Mouse (Mus musculus) macrophage (primary cell): Measurements from ENCODE around the gene 2300009A05Rik. TPM values are rescaled to one million over a fixed set of nuclear protein-coding genes. Genes with fewer than 3 reads are reported as not detected.

ENCODE experiments used
- H3K27ac ChIP-seq: fragments of 350-480 bp; formaldehyde crosslinking; 2 replicates; pipeline ENCODE4 v1.9.0; 2021
- H3K36me3 ChIP-seq: fragments of 350-480 bp; formaldehyde crosslinking; 2 replicates; pipeline ENCODE4 v1.9.0; 2021; ENCODE audit errors: inconsistent target
- H3K4me3 ChIP-seq: fragments of 350-480 bp; formaldehyde crosslinking; 2 replicates; pipeline ENCODE4 v1.9.0; 2021; ENCODE audit errors: inconsistent target
- H3K79me2 ChIP-seq: fragments of 350-480 bp; formaldehyde crosslinking; 2 replicates; pipeline ENCODE4 v1.9.0; 2021; ENCODE audit errors: inconsistent target
- WGBS: methylation state at CpG from one replicate; pipeline ENCODE4 v1.1.7; 2026; ENCODE audit warnings: inconsistent platforms; ENCODE audit not compliant: missing documents; 5-methylcytosine and 5-hydroxymethylcytosine counted together
- polyA plus RNA-seq: library from polyadenylated mRNA; stranded (reverse); fragments of 250-400 nt; gene quantifications from 3 replicates; pipeline ENCODE4 v1.2.4, GENCODE M21; 2018; ENCODE audit warnings: inconsistent platforms

Gene 2300009A05Rik
- polyA plus RNA-seq, 1 experiment from 2014 or later, result 14.8 TPM

DNA sequence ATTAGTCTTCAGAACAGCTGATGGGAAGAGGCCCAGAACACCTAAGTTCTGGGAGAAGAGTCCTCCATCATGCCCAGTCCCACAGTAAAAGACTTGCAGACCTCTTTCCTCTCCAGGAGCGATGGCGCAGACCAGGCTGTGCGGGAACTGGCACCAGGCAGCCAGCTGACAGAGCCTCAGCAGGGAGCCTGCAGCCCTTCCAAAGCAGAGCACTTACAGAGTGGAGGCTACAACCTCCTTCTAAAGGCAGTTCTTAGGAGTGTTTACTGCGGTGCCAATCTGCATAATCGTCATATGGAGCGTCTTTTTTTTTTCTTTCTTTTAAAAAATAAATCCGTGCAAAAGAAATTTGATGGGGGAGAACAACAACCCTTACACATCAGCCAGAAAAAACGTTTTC lies 26.5 kb downstream of the 2300009A05Rik start:
- Histone ChIP-seq H3K79me2 (peaks cover 58% of the 10 kb centered on the region; the same call in 1 of the 2 replicates), H3K36me3 (peaks cover 31% of the 10 kb centered on the region; the same call in 1 of the 2 replicates), H3K4me3 (no peak overlapping the region), H3K27ac (no peak overlapping the region)
- WGBS, result 92% methylated on average over 8 of the region's 8 CpGs

DNA sequence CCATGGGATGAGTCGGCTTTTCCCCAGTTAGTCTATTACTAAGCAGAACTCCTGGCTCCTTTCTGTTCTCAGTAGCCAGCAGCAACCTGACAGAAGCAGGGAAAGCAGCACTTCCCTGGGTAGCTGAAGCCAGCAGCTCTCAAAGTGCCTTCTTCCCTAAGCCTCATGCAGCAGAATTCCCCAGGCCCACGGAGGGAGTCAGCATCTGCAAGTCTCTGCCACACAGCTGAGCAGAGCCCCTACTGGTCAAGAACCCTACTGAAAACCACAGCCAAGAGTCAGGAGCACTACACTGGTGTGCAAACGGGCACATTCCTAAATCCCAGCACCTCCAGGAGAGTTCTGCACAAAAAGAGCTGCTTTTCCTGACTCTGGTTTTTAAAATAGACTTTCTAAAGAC lies 38.6 kb downstream of the 2300009A05Rik start:
- Histone ChIP-seq H3K79me2 (peaks cover 15% of the 10 kb centered on the region; the same call in 1 of the 2 replicates), H3K36me3 (peaks cover 34% of the 10 kb centered on the region; the same call in 1 of the 2 replicates), H3K4me3 (no peak overlapping the region), H3K27ac (no peak overlapping the region)
- 72% methylated on average over 3 of the region's 3 CpGs for WGBS

GRCm38 (mm10) chr9:63359016-63359415 lies 40.0 kb downstream of the 2300009A05Rik start:
- Histone ChIP-seq H3K27ac (no peak overlapping the region), H3K79me2 (peaks cover 9% of the 10 kb centered on the region; the same call in 1 of the 2 replicates), H3K36me3 (peaks cover 32% of the 10 kb centered on the region; the same call in 1 of the 2 replicates), H3K4me3 (no peak overlapping the region)
- WGBS, result 72% methylated on average over 5 of the region's 5 CpGs

- peaks cover 32% of the 10 kb centered on the region; the same call in 1 of the 2 replicates for H3K36me3 ChIP-seq
- no peak overlapping the region for H3K27ac ChIP-seq
- no peak overlapping the region for H3K4me3 ChIP-seq
- H3K79me2 ChIP-seq, result 0 out of 2 replicates have a peak, but pooled peaks cover 5% of the 10 kb centered on the region
- WGBS, result 77% methylated on average over 4 of the region's 4 CpGs
Measured at GRCm38 (mm10) chr9:63356721-63357120, 42.3 kb downstream of the 2300009A05Rik start.

DNA sequence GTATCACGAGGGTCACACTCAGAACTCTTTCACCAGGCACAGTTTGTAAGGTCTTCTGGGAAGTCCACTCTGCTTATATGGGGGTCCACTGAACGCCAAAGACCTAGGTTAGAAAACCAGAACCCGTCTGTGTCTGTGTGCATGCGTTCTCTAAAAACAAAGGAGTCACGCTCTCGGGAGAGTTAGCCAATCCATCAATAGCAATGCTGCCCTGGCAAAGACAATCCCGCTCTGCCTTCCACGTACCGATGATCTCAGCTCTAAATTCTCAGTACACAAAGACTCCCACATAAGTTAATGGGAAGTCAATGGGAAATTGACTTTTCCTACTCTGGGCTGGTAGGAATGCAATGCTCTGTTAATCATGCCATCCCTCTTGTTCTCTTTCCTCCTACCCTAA lies 42.8 kb downstream of the 2300009A05Rik start:
- 97% methylated on average over 9 of the region's 9 CpGs for WGBS

DNA sequence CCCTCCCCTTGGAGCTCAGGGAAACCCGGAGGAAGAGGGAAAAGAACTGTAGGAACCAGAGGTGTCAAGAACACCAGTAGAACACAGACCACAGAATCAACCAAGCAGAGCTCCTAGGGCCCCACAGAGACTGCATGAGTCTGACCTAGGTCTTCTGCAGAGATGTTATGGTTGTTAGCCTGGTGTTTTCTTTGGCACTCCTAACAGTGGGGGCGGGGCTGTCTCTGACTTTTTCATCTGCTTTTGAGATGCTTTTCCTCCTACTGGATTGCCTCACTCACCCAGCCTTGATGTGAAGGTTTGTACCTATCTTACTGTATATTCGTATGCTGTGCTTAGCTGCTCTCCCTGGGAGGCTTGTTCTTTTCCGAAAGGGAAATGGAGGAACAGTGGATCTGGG lies 44.9 kb downstream of the 2300009A05Rik start:
- H3K79me2 ChIP-seq, result no peaks in the 10 kb centered on the region
- no peak overlapping the region for H3K4me3 ChIP-seq
- H3K36me3 ChIP-seq, result peaks cover 28% of the 10 kb centered on the region; the same call in 1 of the 2 replicates
- 95% methylated on average over 4 of the region's 4 CpGs for WGBS
- H3K27ac ChIP-seq, result no peak overlapping the region

More for the DNA sequence above, 42.8 kb downstream of the 2300009A05Rik start:
- Histone ChIP-seq H3K36me3 (peaks cover 32% of the 10 kb centered on the region; the same call in 1 of the 2 replicates), H3K27ac (no peak overlapping the region), H3K4me3 (no peak overlapping the region), H3K79me2 (0 out of 2 replicates have a peak, but pooled peaks cover 5% of the 10 kb centered on the region)

- peaks cover 5% of the 10 kb centered on the region; the same call in 1 of the 2 replicates for H3K79me2 ChIP-seq
- H3K36me3 ChIP-seq, result no peaks in the 10 kb centered on the region
- 88% methylated on average over 8 of the region's 8 CpGs for WGBS
- H3K27ac ChIP-seq, result no peak overlapping the region
- no peak overlapping the region for H3K4me3 ChIP-seq
Measured at GRCm38 (mm10) chr9:63350030-63350429, 49.0 kb downstream of the 2300009A05Rik start.

GRCm38 (mm10) chr9:63349241-63349640 lies 49.8 kb downstream of the 2300009A05Rik start:
- Histone ChIP-seq H3K79me2 (peaks cover 5% of the 10 kb centered on the region; the same call in 1 of the 2 replicates), H3K4me3 (no peak overlapping the region), H3K36me3 (no peaks in the 10 kb centered on the region), H3K27ac (no peak overlapping the region)
- 100% methylated on average over 2 of the region's 3 CpGs for WGBS

DNA sequence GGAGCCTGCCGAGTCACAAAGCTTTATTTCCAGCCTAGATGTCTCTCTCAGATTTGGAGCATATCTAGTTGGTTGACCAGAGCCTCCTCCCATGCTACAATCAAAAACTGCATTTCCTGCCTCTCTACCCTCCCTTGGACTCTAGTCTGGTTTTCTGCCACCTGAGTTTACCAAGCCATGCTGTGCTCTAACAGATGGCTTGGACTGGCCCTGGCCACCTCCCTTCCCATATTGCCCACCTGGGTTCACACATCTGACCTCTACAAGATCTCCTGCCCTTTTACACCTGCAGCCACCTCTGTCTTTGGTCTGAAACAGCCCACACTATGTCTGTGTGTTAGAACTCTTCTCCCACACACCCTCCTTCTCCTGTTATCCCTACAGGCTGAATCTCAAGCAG lies 50.9 kb downstream of the 2300009A05Rik start:
- whole genome bisulfite sequencing, result 100% methylated on average over 1 of the region's 1 CpGs
- no peak overlapping the region for H3K27ac ChIP-seq

DNA sequence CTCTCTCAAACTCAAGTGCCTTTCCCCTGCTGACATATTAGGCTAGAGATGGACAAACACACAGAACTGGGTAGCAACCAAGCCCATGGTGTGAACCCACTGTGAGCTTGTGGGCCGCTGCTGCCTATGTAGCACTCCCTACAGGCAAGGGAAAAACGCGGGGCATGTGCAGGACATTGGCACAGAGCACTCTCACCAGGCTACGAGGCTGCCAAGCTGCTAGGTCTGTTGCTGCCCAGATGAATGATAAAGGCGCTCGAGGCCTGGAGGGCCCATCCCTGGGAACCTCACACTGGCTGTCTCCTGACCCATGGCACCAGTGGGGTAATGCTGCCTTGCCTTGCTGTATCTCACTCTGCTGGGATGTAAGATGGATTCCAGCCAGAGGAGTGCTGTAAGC lies 53.0 kb downstream of the 2300009A05Rik start:
- Histone ChIP-seq H3K27ac (no peak overlapping the region), H3K4me3 (no peak overlapping the region), H3K79me2 (peaks cover 5% of the 10 kb centered on the region; the same call in 1 of the 2 replicates), H3K36me3 (no peaks in the 10 kb centered on the region)
- 92% methylated on average over 6 of the region's 6 CpGs for WGBS

More for the DNA sequence above, 50.9 kb downstream of the 2300009A05Rik start:
- no peaks in the 10 kb centered on the region for H3K36me3 ChIP-seq
- peaks cover 5% of the 10 kb centered on the region; the same call in 1 of the 2 replicates for H3K79me2 ChIP-seq
- no peak overlapping the region for H3K4me3 ChIP-seq

Other genes with a start within 250 kb of the 2300009A05Rik start
- gene Map2k5, start 21.3 kb downstream of the 2300009A05Rik start, polyA plus RNA-seq, result 18.9 to 30.0 TPM (median 22.3 TPM) in 3 replicates
- gene Iqch, start 203.2 kb upstream of the 2300009A05Rik start, polyA plus RNA-seq, result not detected in 3 replicates
- gene Aagab, start 203.4 kb upstream of the 2300009A05Rik start, polyA plus RNA-seq, result 22.5 to 45.8 TPM (median 24.3 TPM) in 3 replicates